Mouse (Mus musculus) kidney, embryonic 16.5 days (tissue): ENCODE results near the gene Rrm2. TPM values are rescaled to one million over a fixed set of nuclear protein-coding genes. Genes with fewer than 3 reads are reported as not detected.
A peak's percentile ranks its signal among the peaks of the same experiment; 100 is the strongest.

Source experiments
- ATAC-seq: fragments of 200-750 bp; cut with Nextera tagmentation; 2 replicates; pipeline ENCODE4 v1.8.0; 2017; ENCODE audit warnings: moderate TSS enrichment; ENCODE audit not compliant: low FRiP score, low TSS enrichment
- H3K27ac ChIP-seq: fragments of 300-500 bp; sonication (generic); 2 replicates; pipeline ENCODE4 v1.5.1; 2014; ENCODE audit warnings: low read length
- H3K27me3 ChIP-seq: fragments of 300-500 bp; sonication (generic); 2 replicates; pipeline ENCODE4 v1.6.1; 2014; ENCODE audit warnings: low read length, control low read depth, mixed read lengths; ENCODE audit not compliant: insufficient read depth
- H3K36me3 ChIP-seq: fragments of 300-500 bp; sonication (generic); 2 replicates; pipeline ENCODE4 v1.6.1; 2014; ENCODE audit warnings: low read length, control low read depth, mixed read lengths; ENCODE audit not compliant: insufficient read depth
- H3K4me1 ChIP-seq: fragments of 300-500 bp; sonication (generic); 2 replicates; pipeline ENCODE4 v1.6.1; 2014; ENCODE audit warnings: low read length, control low read depth, mixed read lengths; ENCODE audit not compliant: insufficient read depth
- H3K4me2 ChIP-seq: fragments of 300-500 bp; sonication (generic); replicated peaks from 2 replicates; pipeline ENCODE4 v1.6.1; 2014; ENCODE audit warnings: low read depth, low read length
- H3K4me3 ChIP-seq: fragments of 300-500 bp; sonication (generic); 2 replicates; pipeline ENCODE4 v1.5.1; 2014; ENCODE audit warnings: mild to moderate bottlenecking, low read length
- H3K9ac ChIP-seq: fragments of 300-500 bp; sonication (generic); replicated peaks from 2 replicates; pipeline ENCODE4 v1.6.1; 2014; ENCODE audit warnings: low read length
- H3K9me3 ChIP-seq: fragments of 300-500 bp; sonication (generic); 2 replicates; pipeline ENCODE4 v1.6.1; 2016; ENCODE audit warnings: low read length, control low read depth
- WGBS: fragments of 180-500 bp; shearing (Covaris S2); extraction: QIAGEN DNeasy Blood & Tissue Kit; methylation state at CpG from one replicate; pipeline ENCODE4 v1.1.7; 2014; 5-methylcytosine and 5-hydroxymethylcytosine counted together
- polyA plus RNA-seq: library from polyadenylated mRNA; unstranded; fragments of >200 nt; fragmentation: Nextera tagmentation; extraction: Ambion mirVana; gene quantifications from 2 replicates; pipeline ENCODE4 v1.2.1, GENCODE M21; 2015

The Rrm2 gene
- polyA plus RNA-seq, 1 experiment from 2014 or later: 215 TPM

- H3K9ac ChIP-seq: peak overlapping the region; percentile 39
- no peaks in the 10 kb centered on the region for H3K9me3 ChIP-seq
- peaks cover 19% of the 10 kb centered on the region for H3K4me1 ChIP-seq
- no peaks in the 10 kb centered on the region for H3K36me3 ChIP-seq
- H3K4me2 ChIP-seq: peak overlapping the region; percentile 43
- ATAC-seq: peak; percentile 59; the same call in 1 of the 2 replicates
- 0 out of 2 replicates have a peak overlapping the region, but pooled peaks have one; percentile 9 for H3K4me3 ChIP-seq
- no peaks in the 10 kb centered on the region for H3K27me3 ChIP-seq
- WGBS: 3% methylated on average over 3 of the region's 3 CpGs
- peak overlapping the region; percentile 51 for H3K27ac ChIP-seq
Measured at GRCm38 (mm10) chr12:24762253-24762652, 54.2 kb downstream of the Rrm2 start.

Other genes with a start within 250 kb of the Rrm2 start
- gene Taf1b, start 209.9 kb upstream of the Rrm2 start, polyA plus RNA-seq: 32.1 and 32.8 TPM in 2 replicates
- gene Grhl1, start 136.0 kb upstream of the Rrm2 start, polyA plus RNA-seq: 2.8 TPM in 2 replicates
- gene Klf11, start 57.0 kb upstream of the Rrm2 start, polyA plus RNA-seq: 15.6 and 17.0 TPM in 2 replicates
- 11.1 and 13.2 TPM in 2 replicates for gene Cys1, start 26.4 kb upstream of the Rrm2 start, polyA plus RNA-seq
- gene Mboat2, start 122.6 kb downstream of the Rrm2 start, polyA plus RNA-seq: 44.7 and 44.9 TPM in 2 replicates